Mouse (Mus musculus): ENCODE measurements at regions not wholly inside any gene's neighbourhood (a gene's known extent, or its start where the extent isn't known, plus 50 kb on each side); places are given as distances from the start of the nearest gene placed in this dataset.

DNA sequence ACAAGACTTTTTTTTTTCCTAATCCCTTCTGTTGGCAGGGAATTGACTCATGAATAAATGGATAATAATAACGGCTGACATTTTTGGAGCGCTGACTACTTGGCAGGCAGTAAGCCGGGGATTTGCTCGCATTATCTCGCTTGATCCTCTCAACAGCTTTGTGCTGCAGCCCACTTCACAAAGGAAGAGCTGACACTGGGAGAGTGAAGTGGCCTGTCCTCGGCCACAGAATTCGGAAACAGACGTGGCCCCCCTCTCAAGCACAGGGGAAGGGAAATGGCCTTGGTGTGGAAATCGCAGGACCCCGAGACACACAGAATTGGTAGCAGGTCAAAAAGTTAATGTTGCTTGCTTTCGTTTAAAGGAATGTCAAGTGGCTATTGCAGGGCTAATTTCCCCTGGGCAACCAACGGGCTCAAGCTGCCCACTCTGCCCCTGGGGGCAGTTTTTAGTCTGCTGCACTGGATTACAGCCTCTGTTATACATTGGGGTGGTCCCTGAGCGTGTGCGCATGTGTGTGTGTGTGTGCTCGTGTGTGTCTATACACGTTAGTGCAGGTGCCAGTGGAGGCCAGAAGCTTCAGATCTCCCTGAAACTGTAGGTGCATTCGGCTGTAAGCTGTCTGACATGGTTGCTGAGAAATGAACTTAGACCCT, 483.1 kb downstream of the Plcl1 start:
- no peak for DNase-seq (ENCODE audit: low spot score)

DNA sequence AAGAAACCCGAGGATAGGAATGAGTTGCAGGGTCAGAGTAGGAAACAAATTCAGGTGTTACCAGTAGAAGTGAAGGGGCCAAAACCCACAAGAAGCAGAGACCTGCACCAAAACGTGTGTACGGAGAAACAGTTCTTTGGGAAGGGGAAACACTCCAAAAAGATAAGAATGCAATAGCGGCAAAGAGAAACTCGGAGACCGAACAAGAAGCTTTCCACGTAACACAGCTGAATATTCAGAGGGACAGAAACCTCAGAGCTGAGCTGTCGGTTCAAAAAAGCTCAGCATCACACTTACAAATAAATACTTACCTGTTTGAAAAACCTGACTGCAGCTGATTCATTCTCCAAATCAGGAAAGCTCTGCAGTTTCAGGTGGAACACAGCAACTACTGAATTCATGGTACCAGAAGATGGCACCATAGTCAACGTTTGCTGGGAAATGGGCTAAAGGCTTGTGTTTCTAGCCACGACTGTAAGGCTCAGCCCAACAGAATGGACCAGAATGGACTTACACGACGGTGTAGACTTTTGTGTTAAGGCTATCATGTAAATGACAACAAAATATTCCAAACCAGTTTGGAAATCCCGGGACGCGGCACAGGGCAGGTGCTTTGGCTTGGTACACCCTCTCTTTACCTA, 484.9 kb downstream of the Plcl1 start:
- DNase-seq (ENCODE audit: low spot score) = no peak

DNA sequence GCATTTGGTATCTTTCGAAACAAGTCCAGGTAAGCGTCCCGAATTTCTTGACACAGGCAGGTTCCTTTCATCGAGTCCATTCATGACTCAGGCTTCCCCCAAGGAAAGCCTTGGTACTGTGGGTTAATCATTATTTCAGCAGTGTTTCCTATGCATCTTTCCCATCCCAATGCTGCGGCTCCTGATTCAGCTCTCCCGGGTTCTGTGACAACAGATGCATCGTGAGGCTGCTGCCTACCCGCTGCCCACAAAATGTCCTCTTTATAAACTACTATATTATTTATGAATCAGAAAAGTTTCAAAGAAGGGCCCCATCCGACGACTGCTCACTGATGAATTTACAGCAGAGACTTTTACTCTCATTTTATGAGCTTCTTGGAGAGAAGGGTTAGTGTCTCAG, 486.2 kb downstream of the Plcl1 start:
- DNase-seq (ENCODE audit: low spot score) = no peak

DNA sequence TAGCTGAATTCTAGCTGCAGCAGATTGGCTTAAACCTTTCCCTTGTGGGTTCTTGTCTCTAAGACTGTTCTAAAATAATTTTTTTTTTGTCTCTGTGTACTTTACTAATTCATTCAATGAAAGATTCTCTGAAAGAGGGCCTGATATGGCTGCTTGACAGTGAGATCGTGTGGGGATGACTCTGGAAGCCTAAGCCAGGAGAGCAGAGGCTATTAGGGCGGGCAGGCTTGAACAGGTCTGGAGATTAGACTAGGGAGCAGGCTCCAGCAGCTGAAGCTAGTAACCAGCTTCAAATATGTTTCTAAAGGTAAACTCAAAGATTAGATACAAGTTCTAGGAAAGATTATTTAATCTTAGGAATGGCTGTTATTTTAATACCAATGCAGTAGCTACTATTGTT, 491.9 kb downstream of the Plcl1 start:
- no peak for DNase-seq (ENCODE audit: low spot score)

DNA sequence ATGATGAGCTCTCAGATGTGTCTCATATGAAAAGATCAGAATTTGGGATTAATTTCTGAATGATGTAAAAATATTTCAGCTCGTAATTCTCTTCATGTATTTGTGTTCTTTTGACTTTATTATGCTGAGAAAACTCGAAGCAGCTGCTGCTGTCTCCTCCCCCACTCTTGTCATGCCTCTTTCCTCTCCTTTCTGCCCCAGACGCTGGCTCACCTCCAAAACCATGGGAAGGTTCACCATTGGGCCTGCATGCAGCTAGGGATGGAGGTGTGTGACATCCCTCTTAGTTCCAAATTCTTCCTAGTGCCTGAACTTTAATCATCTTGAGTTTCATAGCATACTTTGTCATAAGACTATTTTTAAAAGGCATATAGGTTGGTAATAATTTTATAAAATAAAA, 492.3 kb downstream of the Plcl1 start:
- DNase-seq (ENCODE audit: low spot score) = no peak

DNA sequence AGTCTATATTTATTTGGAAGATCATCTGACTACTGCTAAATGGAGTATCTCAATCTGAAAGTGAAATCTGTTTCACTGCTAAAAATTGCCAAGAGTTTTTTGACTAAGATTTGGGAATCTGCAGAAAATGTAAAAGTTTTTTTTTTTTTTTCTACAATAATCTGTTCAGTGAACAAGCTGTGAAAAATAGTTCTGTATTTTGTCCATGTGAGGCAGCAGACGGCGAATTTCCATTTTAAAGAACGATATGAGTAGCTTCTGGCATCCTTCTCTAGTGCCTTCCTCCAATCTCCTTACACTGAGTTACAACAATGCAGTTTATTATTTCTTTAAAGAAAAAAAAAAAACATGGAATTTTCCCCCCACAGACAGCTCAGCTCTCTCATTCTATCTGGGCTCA, 494.3 kb downstream of the Plcl1 start:
- DNase-seq (ENCODE audit: low spot score) = no peak

DNA sequence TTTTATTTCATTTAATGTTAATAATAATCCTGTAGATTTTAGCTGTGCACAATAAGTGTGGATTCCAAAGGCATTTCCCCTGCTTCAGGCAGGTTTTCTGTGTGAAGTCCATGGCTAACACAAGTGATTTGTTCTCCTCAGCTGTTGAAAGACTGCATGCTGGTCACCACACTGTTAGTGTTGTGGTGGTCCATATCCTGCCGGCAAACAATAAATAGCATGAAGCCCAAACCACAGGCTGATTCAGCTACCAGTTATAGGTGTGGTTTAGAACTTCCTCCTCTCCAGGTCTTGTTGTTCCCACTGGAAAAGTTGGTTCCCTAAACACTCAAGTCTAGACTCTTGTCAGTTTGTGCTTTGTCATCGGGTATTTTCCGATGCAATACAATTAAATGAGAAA, 497.5 kb downstream of the Plcl1 start:
- DNase-seq (ENCODE audit: low spot score) = no peak

DNA sequence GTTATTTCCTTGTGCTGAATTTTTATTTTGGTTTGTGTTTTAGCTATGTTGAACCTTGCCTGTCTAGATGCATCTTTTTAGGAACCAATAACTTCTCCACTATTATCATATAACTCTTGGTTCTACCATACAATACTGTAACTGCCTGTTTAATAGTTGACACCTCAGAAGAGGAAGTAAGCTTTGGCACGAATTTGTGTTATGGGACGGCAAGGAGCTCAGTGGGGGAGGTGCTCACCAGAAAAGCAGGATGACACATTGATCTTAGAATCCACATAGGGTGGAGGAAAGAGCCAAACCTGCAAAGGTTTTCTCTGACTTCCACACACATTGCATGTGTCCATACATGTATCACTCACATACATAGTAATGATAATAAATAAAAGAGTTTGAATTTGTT, 498.9 kb downstream of the Plcl1 start:
- DNase-seq (ENCODE audit: low spot score) = no peak

DNA sequence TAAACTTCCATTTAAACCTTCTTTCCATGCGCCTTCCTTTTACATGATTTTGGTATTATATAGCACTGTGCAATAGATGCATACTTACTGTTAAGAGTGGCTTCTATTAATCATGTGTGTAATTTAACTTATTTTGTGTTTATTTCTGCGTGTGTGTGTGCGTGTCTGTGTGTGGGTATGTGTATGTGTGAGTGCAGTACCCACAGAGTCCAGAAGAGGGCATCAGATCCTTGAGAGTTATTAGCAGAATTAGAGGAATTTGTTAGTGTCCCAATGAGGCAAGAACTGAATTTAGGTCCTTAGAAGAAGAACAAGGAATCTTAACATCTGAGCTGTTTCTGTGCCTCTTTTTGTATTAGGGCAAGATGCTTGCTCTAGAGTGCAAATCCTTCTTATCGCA, 499.5 kb downstream of the Plcl1 start:
- DNase-seq (ENCODE audit: low spot score) = no peak

DNA sequence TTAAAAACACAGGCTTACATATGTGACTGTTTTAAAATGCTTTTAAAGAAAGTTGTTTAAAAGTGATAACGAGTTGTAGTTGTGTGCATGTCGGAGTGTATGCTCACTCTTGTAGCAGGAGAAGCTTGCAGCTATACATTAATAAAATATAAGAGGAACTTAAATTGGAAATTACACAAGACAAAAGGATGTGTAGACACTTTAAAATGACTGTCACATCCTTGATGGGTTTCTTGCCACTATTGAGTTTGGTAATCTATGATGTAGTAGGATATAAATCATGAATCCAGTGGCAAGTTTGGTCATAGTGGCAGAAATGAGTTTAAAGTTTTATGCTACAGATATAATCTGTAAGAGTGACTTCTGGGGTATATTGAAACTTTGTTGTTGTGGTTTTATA, 504.3 kb downstream of the Plcl1 start:
- no peak for DNase-seq (ENCODE audit: low spot score)

DNA sequence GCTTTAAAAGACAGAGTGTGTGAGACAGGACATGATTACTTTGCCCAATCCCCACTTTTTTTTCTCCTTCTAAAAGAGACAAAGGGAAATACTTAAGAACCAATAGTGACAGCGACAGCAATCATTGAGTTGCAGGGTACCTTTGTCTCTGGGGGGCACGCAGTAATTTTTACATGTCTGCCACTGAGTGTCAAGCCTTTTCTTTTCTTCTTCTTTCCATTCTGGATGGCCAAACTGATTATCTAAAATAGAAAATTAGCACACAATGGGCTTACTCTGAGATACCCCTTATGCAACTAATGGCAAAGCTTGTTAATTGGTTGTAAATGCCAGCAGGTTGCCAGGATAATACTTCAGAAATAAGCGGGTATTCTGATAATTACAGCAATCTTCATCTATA, 508.6 kb downstream of the Plcl1 start:
- no peak for DNase-seq (ENCODE audit: low spot score)

DNA sequence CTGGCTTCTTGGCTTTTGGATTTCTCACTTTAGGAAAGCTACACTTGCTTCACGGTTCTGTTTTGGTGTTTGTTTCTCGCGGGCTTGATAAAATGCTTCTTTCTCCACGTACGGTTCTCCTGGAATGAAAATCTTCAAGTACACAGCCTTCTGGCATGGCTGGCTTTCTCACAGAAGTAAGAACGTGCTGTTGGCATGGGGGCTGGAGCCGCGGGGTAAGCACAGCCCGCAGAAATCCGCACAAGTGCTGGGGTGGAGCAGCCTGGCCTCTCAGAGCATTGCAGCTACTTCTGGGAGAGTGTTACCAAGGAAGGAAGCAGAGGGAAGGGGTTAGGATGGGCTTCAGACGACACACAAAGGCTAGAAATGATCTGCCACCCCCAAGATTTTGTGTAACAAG, 510.2 kb downstream of the Plcl1 start:
- no peak for DNase-seq (ENCODE audit: low spot score)

DNA sequence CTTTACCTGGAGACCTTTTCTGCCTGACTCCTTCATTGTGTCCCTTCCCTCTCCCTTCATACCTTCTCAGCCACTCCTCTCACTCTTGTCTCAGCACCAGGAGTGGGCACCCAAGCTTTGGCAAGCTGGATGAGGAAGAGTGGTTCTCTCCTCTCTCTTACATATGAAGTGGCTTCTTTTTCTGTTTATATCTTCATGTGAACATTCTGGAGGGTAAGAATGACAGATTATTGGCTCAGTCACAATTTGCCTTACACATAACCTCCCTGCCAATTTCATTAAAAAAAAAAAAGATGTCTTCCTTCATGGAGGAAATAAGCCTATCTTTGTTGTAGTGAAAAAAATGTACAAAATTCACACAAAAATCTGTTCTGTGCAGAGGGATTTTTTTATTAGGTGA, 513.8 kb downstream of the Plcl1 start:
- no peak for DNase-seq (ENCODE audit: low spot score)

DNA sequence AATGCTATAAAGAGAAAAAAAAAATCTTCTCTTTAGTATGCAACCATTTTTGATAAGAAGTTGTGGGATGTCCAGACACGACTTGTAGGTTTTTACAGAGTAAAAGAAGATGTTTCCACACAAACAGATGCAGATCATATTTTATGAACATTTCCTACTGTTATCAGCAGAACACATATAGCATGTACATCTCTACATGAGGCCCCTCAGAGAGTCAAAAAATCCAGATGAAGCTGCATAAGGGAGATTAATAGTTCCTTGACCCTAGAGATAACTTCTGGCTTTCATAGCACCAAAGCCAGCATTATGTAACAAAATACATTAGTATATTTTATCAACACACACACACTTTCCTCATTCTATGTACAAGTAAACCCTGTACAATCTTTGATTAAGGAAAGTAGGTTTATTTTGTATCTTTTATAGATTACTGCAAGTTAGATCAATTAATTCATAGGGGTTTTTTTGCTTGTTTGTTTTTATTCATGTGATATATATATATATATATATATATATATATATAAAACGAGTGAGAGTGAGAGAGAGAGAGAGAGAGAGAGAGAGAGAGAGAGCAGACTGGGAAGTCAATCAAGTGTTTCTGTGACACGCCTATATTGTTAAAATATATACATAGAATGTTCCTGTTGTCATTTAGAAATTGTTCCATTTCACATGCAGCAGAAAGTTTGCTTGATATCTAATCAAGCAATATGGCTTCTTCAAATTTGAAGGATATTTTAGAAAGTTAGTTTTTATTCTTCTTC, 541.2 kb downstream of the Plcl1 start:
- DNase-seq (ENCODE audit: low spot score) = no peak

DNA sequence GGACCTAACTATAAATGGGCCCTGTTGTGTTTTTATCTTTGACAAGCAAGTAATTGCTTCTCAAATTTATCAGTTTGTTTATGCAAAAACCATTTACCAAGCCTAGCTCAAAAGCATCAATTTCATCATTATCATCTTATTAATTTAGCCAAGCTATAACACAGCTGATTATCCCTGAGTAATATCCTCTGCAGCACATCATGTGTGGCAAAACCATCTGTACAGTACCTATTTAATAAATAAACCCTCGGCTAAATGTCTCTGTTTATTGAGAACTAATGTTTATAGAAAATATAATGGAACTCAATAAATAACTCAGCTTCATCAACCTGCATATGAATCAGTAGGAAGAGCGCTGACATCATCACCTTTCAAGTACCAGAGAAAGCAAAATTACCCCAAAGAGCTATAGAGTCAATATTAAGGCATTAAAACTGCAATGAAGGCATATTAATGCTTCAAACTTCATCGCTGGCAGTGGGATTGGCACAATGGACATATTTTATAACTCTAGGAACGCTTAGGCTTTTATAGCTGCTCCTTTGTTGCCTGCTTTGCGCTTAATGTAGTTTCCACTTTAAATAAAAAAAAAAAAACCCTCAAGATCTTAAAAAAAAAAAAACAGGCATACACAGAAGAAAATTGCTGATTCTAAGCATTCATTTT, 542.0 kb downstream of the Plcl1 start:
- DNase-seq (ENCODE audit: low spot score) = no peak

DNA sequence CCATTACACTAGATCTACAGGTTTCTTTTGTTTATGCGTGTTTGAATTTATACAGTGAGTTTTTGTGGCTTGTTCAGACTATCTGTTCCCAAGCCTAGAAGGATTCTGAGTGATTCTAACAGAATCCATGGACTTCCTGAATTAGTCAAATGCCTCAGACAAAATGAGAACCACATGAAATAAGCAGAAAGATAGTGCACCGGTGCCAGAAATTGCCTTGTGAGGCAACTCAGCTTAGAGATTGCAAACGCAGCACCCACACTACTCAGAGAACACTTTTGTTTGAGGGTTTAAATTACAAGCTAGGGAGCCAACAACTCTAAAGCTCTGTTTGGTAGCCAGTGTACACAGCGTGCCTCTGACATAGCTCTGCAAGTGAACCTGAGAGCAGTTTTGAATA, 543.9 kb downstream of the Plcl1 start:
- no peak for DNase-seq (ENCODE audit: low spot score)

DNA sequence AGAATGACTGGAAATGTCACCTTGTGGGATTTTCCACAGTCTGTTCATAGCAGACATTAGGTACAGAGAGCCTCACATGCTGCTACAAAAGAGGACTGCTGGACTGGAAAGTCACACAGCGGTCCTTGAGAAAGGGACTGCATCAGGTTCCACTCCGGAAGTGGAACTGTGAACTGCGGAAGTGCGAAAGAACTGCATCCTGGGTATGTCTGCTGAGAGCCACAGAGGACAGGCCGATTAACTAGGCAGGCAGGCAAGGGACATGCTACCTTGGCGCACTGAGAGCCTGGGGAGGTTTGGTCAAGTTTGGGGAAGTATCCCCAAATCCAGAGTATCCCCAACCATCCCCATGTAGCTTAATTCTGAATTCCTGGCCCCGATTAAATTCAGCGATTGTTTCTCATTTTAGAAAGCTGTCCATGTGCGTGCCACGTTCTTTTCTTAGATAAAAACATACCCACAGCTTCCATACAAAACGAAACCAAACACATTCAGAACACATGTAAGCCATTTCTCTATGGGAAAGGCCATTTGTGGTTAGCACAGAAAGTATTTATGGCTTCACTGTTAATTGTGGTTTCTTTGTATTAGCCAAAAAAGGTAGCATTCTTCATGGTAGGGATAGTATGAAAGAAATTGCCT, 552.2 kb downstream of the Plcl1 start:
- no peak for DNase-seq (ENCODE audit: low spot score)

DNA sequence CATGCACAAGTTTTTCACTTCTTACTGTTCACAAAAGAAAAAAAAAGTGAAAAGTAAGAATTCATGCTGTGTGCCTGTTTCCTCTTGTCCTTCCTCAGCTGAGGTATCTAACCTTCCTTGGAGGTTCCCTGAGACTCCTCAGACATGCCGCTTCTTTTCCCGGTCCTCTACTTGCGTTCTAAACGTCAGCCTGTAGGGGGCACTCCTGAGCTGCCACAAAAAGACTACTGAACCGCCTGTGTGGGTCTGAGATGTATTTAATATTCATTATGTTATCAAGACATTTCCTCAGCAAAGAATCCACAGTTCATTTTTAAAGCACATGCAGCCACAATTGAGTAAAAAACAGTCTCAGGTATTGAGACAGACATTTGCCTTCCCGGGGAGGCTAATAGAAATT, 554.6 kb downstream of the Plcl1 start:
- peak; percentile 41 for DNase-seq (ENCODE audit: low spot score)

DNA sequence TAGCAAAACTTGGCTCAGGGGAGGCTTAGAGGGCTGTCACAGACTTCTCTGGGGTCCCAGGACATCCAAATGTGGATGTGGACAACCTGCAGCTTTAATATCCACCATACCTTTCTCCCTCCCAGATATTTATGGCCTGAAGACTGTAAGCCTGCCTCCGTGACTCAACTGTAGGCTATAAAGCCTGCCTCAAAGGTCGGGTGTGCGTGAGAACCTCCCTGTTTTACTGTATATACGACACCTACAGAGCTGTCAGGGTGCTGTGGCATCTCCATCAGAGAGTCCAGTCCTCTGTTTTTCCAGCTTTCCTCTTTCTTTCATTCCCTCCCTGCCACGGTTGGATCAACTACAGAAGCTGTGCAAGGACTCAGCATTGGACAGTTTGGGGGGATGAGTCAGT, 558.1 kb downstream of the Plcl1 start:
- no peak for DNase-seq (ENCODE audit: low spot score)

DNA sequence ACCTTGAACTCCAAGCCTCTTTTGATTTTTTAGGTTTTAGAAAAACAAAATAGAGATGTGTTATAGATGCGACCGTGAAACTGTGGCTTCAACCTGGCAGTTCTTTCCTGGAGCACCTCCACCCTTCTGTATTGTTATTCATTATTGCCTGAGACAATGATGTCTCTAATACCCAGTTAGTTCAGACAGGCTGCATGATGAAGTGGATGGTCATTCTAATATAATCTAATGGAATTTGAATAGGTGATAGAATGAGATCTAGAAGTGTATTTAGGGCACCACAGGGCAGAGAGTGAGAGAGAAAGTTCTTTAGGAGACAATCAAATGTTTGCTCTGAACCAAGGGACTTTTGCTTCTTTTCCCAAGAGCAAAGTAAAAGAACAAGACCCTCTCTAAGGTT, 560.6 kb downstream of the Plcl1 start:
- no peak for DNase-seq (ENCODE audit: low spot score)

DNA sequence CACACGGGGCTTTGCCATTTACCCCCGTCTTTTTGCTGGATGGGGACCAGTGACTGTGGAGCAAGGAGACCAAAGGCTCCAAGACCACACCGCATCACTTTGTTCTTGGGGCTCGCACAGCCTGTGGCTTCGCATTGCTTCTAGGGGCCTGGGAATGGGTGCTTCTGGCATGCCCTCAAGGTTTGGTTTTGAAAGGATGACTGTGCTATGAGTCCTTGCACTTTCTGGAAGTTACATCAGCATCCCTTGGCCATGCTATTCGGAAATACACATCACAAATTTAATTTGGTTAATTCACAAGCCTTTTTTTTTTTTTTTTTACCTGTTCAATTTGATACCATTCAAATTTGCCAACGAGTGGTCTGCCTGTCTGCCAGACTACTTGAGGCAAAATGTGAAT, 562.1 kb downstream of the Plcl1 start:
- DNase-seq (ENCODE audit: low spot score) = no peak

DNA sequence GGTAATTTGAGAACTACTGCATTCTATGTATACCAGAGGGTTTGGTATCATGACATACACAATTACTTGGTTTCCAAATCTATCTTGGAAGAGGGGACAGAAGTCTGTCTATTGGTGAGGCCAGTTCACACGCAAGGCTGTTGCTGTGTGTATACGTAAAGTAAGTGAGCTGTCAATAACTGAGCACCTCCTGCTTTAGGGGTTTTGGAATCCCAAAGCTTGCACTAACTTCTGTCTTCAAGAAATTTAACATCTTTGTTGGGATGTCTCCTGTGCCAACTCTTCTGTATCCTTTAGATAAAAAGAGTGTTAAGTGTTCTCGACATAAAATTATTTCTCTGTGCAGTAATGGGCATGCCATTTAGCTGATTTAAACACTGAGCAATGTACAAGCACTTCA, 572.1 kb downstream of the Plcl1 start:
- no peak for DNase-seq (ENCODE audit: low spot score)

All from urinary bladder, adult 2 months (tissue).